Mouse (Mus musculus) T-helper 2 cell (primary cell): ENCODE results near the gene Agpat2.

Source experiments
- in situ Hi-C: fragments of 300-600 bp; cut with MboI, MseI; formaldehyde crosslinking; loops from one replicate; pipeline ENCODE4 v1.15.1; 2025; ENCODE audit warnings: high pct_unique_total_duplicates

Agpat2 gene

DNA sequence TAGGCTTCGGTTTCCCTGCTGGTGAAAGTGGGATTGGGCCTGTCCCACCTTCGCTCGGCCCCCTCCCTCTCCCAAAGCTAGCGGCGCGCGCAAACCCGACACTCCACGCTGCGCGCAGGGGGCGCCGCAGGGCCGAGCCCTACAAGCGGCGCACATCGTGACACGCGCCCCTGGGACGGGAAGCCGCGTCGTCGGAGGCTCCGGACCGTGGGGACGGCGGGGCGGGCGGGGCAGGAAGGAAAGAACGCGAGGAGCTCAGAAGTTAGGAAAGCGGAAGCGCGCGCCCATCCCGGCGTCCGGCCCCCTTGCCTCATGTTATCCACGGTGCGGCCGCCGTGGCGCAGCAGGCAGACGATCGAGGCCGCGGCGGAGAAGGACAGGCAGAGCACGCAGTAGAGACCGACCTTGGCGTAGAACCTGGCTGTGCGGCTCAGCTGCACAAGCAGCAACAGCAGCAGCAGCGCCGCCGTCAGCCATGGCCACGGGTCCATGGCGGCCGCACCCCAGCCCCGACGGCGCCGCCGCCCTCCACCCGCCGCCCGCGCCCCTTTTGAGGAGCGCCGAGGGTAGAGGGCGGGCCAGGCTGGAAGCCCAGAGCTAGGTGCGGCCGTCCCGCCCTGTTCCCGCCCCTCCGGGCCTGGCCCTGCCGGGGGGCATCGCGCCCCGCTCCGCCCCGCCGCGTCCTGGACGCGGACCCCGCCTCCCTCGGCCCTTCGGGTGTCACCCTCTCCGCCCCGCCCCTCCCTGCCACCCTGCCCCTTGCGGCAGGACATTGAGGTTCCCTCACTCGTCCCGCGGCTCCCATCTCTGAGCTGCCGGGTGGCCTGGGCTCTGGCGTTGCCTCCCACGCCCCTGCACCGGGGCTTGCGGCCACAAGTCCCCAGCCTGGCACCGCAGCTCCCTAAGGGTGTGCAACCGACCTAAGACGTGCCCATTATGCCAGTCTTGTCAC, at the start of gene Agpat2:
TSS of gene Agpat2 (minus strand) at position 698 of the 952 bp plus-strand sequence.
- in situ Hi-C loops, result no loop called here

- in situ Hi-C loops, result loop anchor here (5.0 kb wide), 2 partner anchors 256 to 391 kb away; partner anchors contain the start of gene Surf6
Observed at GRCm38 (mm10) chr2:26646643-26647293, 42.6 kb upstream of the Agpat2 start.

- in situ Hi-C loops, result no loop called here
Observed at GRCm38 (mm10) chr2:26643942-26644341, 39.7 kb upstream of the Agpat2 start.

DNA sequence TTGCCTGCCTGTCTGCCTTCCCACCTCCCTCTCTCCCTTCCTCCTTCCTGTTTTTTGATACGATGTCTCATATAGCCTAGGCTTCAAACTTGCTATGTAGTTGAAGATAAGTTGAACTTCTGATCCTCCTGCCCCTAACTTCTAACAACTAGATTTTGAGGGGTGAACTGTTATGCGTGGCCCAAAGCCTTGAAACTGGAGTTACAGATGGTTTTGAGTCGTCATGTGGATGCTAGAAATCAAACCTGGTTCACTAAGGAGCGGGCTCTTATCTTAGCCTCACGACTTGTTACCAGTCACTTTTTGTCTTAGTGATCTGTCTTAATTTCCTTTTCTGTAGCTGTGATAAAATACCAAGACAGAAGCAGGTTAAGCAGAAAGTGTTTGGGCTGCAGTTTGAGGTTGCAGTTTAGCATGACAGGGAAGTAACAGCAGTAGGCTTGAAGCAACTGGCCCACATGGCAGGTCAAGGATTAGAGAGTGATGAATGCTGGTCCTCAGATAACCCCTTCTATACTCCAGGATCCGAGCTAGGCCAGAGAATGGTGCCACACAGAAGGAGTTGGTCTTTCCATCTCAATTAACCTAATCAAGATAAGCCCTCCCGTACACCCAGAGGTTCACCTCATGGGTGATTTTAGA, 36.9 kb upstream of the Agpat2 start:
- in situ Hi-C loops, result no loop called here

DNA sequence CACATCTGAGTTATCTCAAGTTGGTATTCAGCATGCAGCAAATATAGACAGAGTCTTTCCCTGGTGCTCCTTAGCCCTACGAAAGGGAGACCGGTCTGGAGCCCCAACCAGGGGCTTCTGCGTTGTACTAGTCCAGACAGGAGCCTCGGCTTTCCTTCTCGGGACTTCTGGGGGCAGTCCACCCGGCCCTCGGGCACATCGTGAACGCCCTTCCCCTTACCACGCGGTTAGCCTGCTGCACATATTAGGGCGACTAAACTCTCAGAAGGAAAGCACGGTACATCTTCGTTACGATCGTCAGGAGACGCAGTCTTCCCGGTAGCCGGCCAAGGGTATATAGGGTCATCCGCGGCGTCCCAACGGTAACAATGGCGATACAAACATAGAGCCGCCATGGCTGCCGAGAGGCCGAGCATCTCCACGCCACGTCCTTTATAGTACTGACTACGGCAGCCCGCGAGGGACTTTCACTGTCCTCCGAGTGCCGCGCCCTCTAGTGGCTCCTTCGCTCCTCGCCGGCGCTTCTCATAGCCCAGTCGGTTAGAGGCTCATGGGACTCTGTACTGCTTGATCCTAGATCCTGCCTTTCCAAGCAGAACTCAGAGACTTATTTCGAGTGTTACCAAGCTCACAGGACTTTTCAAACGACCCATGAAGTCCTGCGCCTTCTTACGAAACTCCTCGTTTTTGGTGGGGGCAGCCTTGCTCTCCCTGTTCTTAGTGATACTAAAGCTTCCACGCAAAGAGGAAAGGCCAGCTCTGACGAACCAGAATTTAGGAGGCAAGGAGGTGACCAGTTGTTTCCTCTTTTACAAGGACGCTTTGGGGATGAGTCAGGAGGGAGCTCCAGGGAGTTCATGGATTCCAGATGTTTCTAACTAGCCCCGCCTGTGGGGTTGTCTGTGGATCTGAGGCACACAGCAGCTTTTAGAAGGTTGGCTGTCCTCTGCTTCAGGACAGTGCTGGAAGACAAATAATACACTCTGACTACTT, 35.9 kb upstream of the Agpat2 start:
- in situ Hi-C loops, result no loop called here

DNA sequence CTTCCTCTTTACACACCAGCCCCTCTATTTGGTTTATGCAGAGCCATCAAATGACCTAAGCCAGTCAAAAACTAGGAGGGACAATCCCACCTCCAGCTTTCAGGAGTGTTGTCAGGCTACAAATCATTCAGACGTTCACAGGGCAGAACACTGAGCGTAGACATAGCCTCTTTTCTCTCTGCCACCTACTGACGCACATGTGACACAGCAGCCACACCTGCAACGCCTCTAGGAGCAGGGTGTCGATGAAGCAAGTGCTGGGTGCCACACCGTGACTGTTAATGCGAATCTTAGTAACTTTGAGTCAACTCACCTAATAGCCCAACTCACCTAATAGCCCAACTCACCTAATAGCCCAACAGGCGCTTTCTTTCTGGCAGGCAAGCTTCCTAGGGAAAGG, 34.9 kb upstream of the Agpat2 start:
- in situ Hi-C loops, result no loop called here

DNA sequence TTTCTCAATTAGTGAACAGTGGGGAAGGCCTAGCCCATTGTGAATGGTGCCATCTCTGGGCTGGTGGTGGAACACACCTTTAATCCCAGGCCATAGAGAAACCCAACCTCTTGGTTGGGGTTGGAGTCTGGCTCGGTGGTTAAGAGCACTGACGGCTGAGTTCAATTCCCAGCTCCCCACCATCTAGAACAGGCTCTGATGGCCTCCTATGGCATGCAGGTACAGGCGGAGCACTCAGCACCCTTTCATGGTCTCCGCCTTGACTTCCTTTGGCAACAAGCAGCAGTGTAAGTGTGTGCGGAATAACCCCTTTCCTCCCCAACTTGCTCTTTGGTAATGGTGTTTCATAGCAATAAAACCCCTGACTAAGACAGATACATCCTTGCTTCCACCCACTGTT, 34.4 kb upstream of the Agpat2 start:
- in situ Hi-C loops, result no loop called here

GRCm38 (mm10) chr2:26638039-26638438, 33.8 kb upstream of the Agpat2 start:
- in situ Hi-C loops, result no loop called here

DNA sequence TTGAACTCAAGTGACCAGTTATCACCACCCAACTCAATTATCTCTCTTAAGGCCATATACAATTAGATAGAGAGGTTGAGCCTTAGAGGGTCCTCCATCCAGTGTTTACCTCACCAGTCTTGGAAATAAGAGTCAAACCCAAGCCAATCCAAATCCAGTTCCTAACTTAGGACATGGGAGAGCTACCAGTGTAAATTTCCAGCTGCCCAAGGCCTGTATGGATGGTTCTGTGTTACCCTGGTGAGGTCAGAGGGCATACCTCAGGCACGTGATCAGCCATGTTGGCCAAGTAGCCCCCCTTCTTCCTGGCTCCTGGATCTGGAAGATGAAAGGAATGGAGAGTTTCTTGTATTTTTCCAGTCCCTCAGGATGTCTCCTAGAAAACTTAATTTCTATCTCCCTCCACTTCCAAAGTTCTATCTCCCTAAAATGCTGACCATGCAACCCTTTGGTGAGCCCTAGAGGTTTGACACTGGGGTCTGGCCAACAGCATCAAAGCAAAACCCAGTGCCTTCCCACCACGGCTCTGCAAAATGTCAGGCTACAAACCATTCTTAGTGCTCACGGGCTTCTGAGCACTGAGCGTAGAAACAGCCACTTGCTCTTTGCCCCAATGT, 33.2 kb upstream of the Agpat2 start:
- in situ Hi-C loops, result no loop called here

GRCm38 (mm10) chr2:26636325-26636635, 32.1 kb upstream of the Agpat2 start:
- in situ Hi-C loops, result no loop called here

DNA sequence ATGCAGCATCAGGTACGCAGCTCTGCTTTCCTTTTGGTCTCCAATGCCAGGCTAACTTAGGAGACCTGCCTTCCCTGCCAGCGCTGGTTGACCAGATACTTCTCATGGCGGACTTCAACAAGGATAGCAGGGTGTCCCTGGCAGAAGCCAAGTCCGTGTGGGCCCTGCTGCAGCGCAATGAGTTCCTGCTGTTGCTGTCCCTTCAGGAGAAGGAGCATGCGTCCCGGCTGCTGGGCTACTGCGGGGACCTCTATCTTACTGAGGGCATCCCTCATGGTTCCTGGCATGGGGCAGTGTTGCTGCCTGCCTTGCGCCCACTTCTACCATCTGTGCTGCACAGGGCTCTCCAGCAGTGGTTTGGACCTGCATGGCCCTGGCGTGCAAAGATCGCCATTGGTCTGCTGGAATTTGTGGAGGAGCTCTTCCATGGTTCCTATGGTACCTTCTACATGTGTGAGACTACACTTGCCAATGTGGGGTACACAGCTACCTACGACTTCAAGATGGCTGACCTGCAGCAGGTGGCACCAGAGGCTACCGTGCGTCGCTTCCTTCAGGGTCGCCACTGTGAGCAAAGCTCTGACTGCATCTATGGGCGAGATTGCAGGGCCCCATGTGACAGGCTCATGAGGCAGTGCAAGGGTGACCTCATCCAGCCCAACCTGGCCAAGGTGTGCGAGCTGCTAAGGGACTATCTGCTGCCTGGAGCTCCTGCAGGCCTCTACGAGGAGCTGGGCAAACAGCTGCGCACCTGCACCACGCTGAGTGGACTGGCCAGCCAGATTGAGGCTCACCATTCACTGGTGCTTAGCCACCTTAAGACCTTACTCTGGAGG, 31.5 kb upstream of the Agpat2 start:
- in situ Hi-C loops, result no loop called here

DNA sequence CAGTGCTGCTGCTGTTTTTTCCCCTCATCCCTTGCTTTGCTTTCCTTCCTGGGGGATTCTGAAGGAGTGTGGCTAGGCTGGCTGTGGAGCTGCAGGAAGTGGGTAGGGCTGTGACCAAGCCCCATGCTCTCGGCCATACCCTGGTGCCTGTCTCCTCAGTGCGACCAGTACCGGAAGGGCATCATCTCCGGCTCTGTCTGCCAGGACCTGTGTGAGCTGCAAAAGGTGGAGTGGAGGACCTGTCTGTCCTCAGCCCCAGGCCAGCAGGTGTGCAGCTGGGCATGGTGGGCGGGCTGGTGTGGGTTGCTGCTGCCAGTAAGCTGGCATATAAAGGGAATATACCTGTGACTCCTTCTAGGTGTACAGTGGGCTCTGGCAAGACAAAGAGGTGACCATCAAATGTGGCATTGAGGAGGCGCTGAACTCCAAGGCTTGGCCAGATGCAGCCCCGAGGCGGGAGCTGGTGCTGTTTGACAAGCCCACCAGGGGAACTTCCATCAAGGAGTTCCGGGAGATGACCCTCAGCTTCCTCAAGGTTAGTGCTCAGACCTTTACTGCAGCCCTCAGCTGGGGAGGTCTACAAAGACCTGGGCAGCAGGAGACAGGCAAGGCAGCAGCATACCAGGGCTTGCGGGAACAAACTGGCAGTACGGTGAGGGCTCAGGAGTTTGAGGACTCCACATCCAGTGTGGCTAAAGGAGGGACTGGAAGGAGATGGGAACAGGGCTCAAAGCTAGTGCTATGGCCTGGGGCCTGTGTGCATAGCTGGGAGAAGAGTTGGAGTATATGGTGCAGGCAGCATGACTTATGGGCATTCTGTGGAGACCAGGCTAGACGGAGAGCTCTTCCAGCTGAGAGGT, 30.6 kb upstream of the Agpat2 start:
- in situ Hi-C loops, result no loop called here

DNA sequence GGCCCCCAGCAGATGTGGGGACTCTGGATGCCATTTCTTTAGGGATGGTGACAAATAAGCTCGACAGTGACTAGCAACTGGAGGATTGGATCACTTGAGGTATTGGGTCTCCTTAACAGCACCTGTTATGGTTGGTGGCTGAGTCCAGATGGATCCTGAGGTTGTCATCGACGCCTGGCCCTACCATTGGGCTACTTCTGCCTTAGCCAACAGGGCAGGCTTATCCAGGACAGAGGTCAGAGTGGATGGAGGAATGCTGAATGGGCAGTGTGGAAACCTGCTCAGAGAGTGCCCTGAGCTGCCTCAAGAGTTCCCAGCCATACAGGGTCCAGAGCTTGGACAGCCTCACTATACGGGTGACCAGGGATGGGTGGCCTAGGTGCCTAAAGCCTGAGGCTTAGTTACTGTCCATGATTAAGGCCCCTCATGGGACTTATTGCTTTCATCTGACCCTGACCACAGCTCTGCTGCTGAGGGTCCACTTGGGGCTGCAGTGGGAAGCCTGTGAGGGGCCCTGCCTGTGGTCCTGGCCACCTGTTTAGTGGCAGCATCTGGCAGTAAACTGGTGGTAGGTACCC, 29.8 kb upstream of the Agpat2 start:
- in situ Hi-C loops, result no loop called here

DNA sequence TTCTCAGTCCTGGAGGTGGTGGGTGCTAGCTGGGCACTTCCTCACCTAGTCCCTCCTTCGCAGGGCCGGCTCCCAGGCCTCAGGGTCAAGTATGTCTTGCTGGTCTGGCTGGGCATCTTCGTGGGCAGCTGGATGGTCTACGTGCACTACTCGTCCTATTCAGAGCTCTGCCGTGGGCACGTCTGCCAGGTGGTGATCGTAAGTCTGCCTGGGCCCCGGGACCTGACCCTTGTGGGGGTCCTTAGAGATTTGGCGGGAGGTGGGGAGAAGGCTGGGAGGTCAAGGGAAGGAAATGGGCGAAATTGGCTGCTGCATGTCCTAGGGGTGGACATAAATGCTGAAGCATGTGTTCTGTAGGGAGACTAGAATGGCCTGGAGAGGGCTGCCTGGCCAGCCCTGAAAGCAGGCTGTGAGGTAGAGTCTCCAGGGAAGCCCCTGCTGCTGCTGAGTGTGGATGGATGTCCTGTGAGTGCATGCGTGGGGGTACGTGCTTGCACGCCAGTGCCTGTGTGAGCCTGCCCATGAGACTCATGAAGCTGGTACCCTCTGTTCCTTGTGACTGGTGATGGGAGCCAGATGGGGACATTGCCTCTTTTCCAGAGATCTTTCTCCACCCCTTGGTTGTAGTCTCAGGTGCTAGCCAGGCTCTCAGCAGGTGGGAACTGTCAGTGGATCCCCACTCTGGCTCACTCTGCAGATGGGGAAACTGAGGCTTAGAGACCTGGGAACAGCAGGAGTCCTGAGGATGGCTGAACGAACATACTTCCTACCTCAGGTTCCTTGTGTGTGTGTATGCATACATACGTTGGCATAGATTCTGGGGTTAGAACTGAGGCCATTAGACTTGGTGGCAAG, 28.6 kb upstream of the Agpat2 start:
- in situ Hi-C loops, result no loop called here

GRCm38 (mm10) chr2:26628792-26629437, 24.7 kb upstream of the Agpat2 start:
- in situ Hi-C loops, result no loop called here

DNA sequence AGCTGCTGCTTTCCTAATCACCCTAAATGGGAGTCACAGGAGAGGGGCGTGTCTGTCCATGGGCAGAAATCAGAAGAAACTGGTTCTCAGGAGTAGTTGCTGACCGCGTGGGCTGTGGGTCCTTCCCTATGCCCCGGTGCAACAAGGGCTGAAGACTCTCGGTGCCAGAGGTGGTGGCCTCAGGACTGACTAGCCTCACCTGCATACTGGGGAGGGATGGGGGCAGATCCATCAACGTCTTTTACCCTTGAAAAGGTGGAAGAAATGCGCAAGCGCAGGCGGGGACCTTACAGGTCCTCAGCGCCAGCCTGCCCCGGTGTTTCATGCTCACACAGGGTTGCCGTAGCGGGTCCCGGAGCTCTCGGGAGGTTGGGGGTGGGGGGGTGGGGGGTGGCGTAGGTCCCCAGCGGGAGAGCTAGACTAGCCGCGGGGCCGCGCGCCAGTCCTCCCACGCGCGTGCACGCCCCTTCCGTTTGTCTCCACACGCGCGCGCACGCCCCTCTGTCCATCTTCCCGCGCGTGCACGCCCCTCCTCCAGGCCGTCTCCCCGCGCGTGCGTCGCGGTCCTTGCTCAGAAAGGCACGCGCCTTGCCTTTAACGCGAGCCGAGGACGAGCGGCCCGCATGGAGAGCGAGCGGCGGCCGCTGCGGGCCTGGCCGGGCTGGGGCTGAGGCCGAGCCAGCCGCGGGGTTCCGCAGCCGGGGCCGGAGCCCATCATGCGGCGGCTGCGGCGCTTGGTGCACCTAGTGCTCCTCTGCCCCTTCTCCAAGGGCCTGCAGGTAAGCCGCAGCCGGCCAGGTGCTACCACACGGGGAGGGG, 23.9 kb upstream of the Agpat2 start, which contains the start of gene Fam69b:
TSS of gene Fam69b (plus strand) at position 537 of the 819 bp plus-strand sequence.
- in situ Hi-C loops, result no loop called here
